Mouse (Mus musculus): Measurements from ENCODE around the gene Ppp1r36.
"Not testable (repeated sequence)": the region's sequence is repeated elsewhere in the genome, so short reads cannot be mapped to it uniquely, and the experiment has no call there.

Gene Ppp1r36

DNA sequence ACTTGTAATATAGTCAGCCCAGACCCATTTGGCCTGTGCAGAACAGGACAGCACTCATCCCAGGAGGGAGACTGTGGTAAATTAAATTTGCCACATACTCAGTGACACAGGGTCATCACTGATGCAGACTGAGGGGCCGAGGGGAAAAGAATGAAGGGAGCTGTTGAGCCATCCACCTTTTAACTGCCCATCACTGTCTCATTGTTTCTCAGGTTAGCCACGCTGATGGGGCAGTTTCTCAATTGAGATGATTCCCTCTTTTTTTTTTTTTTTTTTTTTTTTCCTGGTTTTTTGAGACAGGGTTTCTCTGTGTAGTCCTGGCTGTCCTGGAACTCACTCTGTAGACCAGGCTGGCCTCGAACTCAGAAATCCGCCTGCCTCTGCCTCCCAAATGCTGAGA lies 41.1 kb downstream of the Ppp1r36 start:
- not testable (repeated sequence) for DNase-seq

GRCm38 (mm10) chr12:76459032-76459431 lies 41.7 kb downstream of the Ppp1r36 start:
- DNase-seq = no peak

DNA sequence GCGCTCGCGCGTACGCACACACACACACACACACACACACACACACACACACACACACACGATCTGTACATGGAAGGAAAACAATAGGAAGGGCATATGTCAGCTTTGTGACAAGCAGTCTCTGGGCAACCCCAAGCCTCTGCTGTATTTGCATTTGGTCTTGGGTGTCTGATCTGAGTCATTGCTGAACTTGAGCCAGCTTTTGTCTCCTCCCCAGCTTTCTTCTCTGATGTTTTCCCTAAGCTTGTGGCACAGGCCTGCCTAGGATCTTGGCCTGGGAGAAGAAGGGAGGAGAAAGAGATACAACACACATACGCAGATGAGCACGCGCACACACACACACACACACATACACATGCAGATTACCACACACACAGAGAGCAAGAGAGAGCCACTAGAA lies 46.1 kb downstream of the Ppp1r36 start:
- no peak for DNase-seq

GRCm38 (mm10) chr12:76464651-76465252 lies 47.4 kb downstream of the Ppp1r36 start:
- DNase-seq = no peak

DNA sequence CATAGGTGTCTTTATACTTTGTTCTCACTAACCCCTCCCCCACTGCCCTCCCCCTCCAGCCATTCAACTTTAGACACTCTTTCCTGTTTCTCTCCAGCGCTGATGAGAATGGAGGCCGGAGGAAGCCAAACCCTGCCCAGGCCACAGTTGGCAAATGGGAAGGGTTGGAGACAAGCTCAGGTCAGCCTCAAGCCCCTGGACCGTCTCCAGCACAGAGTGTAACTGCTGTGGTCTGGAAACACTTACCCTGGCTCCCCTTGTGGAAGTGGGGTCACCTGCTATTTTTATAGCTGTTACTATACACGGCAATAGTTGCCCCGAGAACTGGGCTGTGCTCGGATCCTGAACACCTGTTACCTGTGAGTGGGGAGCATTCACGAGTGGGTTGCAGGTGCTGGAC lies 49.3 kb downstream of the Ppp1r36 start:
- no peak for DNase-seq

- no peak for DNase-seq
These were observed 49.9 kb downstream of the Ppp1r36 start for GRCm38 (mm10) chr12:76467256-76467655.

GRCm38 (mm10) chr12:76472046-76472445 lies 54.7 kb downstream of the Ppp1r36 start:
- DNase-seq = peak; percentile 76

DNA sequence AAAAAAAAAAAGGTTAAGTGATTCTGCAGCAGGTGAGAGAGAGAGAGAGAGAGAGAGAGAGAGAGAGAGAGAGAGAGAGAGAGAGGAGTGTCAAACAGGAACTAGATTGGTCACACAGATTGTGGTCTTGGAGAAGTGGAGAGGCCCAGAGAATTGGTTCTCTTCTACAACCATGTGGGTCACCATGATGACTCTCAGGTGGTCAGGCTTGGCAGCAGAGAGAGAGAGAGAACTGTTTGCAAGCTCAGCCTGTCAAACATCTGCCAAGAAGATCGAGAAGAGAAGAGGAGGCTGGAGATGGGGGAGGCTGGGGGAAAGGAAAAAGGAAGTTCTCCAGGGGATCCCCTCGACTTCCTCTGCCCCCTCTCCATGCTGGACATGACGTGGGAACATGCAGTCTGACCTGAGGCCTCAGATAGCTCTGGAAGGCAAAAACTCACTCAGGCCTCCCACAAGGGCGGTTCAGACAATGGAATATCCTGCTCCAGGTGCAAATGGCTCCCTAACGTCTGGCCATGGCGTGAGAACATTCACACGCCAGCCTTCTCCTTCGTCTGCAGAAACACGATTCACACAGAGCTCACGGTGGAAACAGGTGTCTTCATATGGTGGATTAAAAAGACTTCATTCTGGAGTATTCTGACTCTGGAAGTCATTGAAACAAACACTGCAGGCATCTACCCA lies 56.4 kb downstream of the Ppp1r36 start:
- DNase-seq = no peak

GRCm38 (mm10) chr12:76474246-76474583 lies 56.9 kb downstream of the Ppp1r36 start:
- no peak for DNase-seq

GRCm38 (mm10) chr12:76474802-76475201 lies 57.5 kb downstream of the Ppp1r36 start:
- no peak for DNase-seq

- DNase-seq = no peak
These were observed 58.8 kb downstream of the Ppp1r36 start for GRCm38 (mm10) chr12:76476146-76476545.

GRCm38 (mm10) chr12:76478309-76479023 lies 61.1 kb downstream of the Ppp1r36 start:
- no peak for DNase-seq

DNA sequence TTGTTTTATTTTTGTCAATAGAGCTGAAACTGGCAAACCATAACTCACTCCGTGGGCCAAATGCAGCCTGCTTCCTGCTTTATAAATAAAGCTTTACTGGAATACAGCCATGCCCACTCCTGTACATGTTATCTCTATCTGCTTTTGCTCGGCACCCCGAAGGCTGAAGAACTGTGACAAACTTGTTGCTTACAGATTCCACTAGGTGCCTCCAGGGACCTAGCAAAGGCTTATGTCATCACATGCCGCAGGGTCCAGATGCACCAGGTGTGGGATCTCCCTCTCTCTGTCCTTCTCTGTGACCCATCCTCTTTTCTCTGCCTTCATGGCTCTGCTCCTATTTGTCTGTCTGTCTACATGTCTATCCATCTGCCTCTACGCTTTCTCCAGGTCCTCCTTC lies 61.8 kb downstream of the Ppp1r36 start:
- no peak for DNase-seq

- no peak for DNase-seq
These were observed 62.6 kb downstream of the Ppp1r36 start for GRCm38 (mm10) chr12:76479836-76480495.

DNA sequence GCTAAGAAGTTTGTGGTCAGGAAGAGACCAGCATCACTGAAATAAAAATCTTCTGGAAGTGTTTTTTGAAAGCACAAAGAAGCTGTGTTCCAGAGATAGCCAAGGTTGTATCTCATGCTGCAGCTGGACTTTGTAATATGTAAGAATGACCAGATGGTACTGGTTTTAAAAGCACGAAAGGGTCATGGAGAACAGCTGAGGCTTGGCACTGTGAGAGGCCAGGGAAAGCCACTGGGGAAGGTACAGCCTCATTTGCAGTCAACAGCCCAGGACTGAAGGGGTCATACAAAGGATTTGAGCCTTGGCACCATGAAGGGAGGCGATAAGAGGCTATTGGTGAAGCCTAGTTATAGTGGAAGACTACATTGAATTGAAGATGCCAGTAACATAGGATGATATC lies 65.1 kb downstream of the Ppp1r36 start:
- no peak for DNase-seq

DNA sequence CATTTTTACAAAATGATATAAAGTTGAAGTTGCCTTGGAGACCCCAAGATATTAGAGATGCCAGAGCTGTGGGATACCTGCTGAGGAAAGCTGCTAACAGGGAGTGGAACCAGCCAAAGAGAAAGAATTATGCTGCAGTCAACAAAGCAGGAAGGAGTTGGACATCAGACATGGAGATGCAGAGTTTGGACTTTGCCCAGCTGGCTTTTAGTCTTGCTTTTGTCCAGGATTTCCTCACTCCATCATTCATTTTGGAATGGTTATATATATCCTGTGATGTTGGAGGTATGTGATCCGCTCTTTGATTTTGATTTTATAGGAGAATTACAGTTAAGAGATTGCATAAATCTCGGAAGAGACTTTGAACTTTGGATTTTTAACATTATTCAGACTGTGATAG lies 65.6 kb downstream of the Ppp1r36 start:
- no peak for DNase-seq

DNA sequence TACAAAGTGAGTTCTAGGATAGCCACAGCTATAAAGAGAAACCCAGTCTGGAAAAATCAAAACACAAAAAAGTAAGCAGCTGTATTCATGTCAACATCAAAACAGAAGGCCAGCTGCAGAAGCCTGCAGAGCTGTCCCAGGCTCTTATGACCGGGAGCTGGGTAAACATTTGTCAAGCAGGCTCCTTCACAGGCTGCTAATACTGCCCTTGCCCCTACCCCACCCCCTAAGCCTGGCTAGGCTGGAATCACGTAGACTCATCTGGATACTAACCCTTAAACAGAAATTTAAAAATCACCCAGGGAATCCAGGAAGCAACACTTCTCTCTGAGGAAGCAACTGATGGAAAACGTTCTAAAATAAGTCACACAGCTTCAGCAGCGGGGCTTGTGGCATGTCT lies 67.5 kb downstream of the Ppp1r36 start:
- DNase-seq = no peak

GRCm38 (mm10) chr12:76485381-76485780 lies 68.0 kb downstream of the Ppp1r36 start:
- no peak for DNase-seq

GRCm38 (mm10) chr12:76486943-76487342 lies 69.6 kb downstream of the Ppp1r36 start:
- no peak for DNase-seq

Data from lung, postnatal 36 days (tissue).